Mouse (Mus musculus) gastrocnemius, postnatal 4 days (tissue): Measurements from ENCODE around the gene Adra2b. TPM values are rescaled to one million over a fixed set of nuclear protein-coding genes. Genes with fewer than 3 reads are reported as not detected.

Source experiments
- DNase-seq, 2 experiments: peaks; one replicate each; pipeline ENCODE4 v3.0.0; 2021 to 2022; ENCODE audit warnings: low spot score in 2 of 2, mixed read lengths in 2 of 2
- total RNA-seq, 2 experiments: library from RNA; stranded (reverse); gene quantifications; 2 replicates each; pipeline ENCODE4 v1.2.3; 2021

The Adra2b gene
- total RNA-seq, 2 experiments from 2014 or later, result 0.96 to 1.2 TPM

- DNase-seq, result no peak
These were observed 16.2 kb downstream of the Adra2b start for GRCm38 (mm10) chr2:127379250-127379649.

DNA sequence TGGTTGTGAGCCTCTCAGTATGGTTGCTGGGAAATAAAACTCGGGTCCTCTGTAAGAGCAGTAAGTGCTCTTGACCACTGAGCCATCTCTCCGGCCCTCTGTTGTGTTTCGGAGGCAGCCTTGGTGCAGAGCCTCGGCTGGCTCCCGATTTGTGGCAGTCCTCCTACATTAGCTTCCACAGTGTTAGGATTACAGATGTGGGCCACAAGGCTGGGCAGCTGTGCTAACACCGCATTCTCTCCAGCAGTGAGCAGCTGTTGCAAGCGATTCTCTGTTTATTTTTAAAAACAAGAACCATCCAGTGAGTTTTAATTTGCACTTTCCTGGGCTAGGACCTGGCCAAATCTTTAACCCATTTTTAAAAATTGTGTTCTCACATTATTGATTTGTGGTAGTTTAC is 20.9 kb downstream of the Adra2b start:
- DNase-seq, result no peak

DNA sequence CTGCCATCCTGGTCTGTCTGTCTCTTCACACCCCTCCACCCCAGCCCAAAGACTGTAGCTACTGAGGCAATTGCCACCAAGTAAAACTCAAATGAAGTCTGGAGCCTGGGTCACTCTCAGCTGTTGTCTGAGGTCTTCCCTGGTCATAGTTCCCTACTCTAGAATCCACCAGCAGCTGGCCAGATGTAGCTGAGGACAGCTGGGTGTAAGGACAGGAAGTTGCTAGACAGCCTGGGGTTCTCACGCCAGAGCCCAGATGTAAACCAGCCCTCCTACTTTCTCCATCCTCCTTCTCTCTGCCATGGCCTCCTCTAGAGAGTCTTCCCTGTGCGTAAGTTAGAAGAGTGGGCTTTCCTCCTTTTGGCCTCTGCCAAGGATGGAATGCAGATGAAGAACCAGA is 24.5 kb downstream of the Adra2b start:
- no peak for DNase-seq

GRCm38 (mm10) chr2:127390352-127390751 is 27.3 kb downstream of the Adra2b start:
- DNase-seq, result no peak

GRCm38 (mm10) chr2:127390846-127391245 is 27.8 kb downstream of the Adra2b start:
- no peak for DNase-seq

DNA sequence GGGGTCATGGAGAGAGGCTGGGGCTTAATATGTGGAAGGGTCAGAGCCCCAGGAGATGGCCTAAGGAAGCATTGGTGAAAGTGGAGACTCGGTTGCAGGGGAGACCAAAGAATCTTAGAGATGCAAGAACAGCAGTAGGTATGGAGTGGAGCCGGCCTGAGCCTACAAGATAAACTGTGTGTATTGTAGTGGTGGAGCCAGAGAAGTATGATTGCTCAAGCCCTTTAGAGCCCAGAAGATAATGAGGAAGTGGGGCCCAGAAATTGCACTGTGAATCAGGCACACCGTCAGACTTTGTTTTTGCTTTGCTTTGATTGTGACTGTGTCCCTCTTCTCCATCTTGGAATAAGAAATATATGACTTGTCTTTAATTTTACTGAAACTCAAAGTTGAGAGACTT is 28.3 kb downstream of the Adra2b start:
- no peak for DNase-seq

- DNase-seq, result no peak
These were observed 31.7 kb downstream of the Adra2b start for GRCm38 (mm10) chr2:127394606-127395161.

DNA sequence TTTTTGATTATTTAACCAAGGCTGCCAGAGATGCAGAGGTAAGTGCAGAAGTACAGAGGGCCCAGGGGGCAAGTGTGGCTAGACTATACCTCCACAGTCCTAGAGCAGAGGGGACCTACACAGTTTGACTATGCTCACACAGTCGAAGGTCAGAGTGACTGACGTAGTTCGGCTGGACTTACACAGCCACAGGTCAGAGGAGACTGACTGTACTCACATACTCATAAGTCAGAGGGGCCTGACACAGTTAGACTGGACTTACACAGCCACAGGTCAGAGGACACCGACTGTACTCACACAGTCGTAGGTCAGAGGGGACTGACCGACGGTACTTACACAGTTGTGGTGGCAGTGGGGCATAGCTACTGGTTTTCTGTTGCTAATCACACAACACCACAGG is 35.7 kb downstream of the Adra2b start:
- no peak for DNase-seq

- no peak for DNase-seq
These were observed 48.1 kb downstream of the Adra2b start for GRCm38 (mm10) chr2:127411126-127411525.

- DNase-seq, result no peak
These were observed 52.8 kb downstream of the Adra2b start for GRCm38 (mm10) chr2:127415806-127416205.

DNA sequence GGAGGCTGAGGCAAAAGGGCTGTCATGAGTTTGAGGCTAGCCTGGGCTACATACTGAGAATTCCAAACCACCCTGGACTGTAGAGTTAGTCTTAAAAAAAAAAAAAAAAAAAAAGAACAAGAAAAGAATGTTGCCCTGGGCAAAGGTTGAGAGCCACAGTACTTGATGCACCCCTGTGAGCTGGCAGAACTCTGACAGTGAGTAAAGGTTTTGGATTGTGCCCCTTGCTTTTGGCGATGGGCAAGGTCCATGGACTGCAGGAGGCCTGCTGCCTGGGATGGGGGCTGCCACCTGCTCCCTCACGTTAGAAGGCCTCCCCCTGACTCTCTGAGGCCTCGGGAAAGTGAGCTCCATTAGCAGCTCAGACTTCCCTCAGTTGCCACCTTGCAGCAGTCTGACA is 53.7 kb downstream of the Adra2b start:
- DNase-seq, result no peak

Other genes starting within 250 kb of the Adra2b start
- 10 to 100 TPM; 22.3 to 24.0 TPM for gene Ncaph, start 229.3 kb upstream of the Adra2b start, total RNA-seq
- 10 to 100 TPM; 11.1 to 11.2 TPM for gene Itpripl1, start 219.8 kb upstream of the Adra2b start, total RNA-seq
- 1 to 10 TPM in 1 of 2 experiments, under 1 TPM in 1; 0.67 to 1.2 TPM for gene 1810024B03Rik, start 154.9 kb upstream of the Adra2b start, total RNA-seq
- gene Snrnp200, start 154.8 kb upstream of the Adra2b start, total RNA-seq, result 10 to 100 TPM; 65.2 to 65.8 TPM
- 10 to 100 TPM; 51.0 to 55.2 TPM for gene Ciao1, start 115.4 kb upstream of the Adra2b start, total RNA-seq
- gene Tmem127, start 115.3 kb upstream of the Adra2b start, total RNA-seq, result 10 to 100 TPM; 47.9 to 48.5 TPM
- gene Stard7, start 93.0 kb upstream of the Adra2b start, total RNA-seq, result 100 to 1,000 TPM; 108 to 129 TPM
- 1 to 10 TPM; 3.2 to 3.6 TPM for gene Dusp2, start 27.0 kb upstream of the Adra2b start, total RNA-seq
- gene Astl, start 24.6 kb upstream of the Adra2b start, total RNA-seq, result under 1 TPM; 0.12 to 0.31 TPM
- gene Gpat2, start 62.0 kb downstream of the Adra2b start, total RNA-seq, result under 1 TPM; 0.10 to 0.17 TPM
- gene Fahd2a, start 81.4 kb downstream of the Adra2b start, total RNA-seq, result 10 to 100 TPM; 11.2 to 13.2 TPM
- gene Kcnip3, start 158.9 kb downstream of the Adra2b start, total RNA-seq, result 1 to 10 TPM in 1 of 2 experiments, under 1 TPM in 1; 0.64 to 1.0 TPM
- gene Prom2, start 178.3 kb downstream of the Adra2b start, total RNA-seq, result not detected
- 1 to 10 TPM; 2.0 to 2.5 TPM for gene Zfp661, start 223.9 kb downstream of the Adra2b start, total RNA-seq
- gene Mrps5, start 224.0 kb downstream of the Adra2b start, total RNA-seq, result 10 to 100 TPM; 88.2 to 93.6 TPM